9 mouse cellular contexts compared by ENCODE assay signal in genomic region chr11:106289369-106289768, GRCm38 (mm10). TPM values are rescaled to one million over a fixed set of nuclear protein-coding genes. Genes with fewer than 3 reads are reported as not detected.
DNase-seq lines count a peak whose midpoint lies in the region; ATAC-seq lines count a peak whose summit lies in the region.
"Had no signal": no experiment of that assay in that cellular context is flagged by ENCODE, and none has a peak within 500 bp of the region (broad histone marks: within the 10 kb centered on the region; RNA-seq: fewer than 3 reads in every experiment).

No protein-coding gene starts in this region.

- peak; percentile 21 for DNase-seq in liver
- DNase-seq in adrenal gland, adult 8-10 months: peak; percentile 69
- peak; percentile 60 to 85 for DNase-seq in cerebellum, postnatal 4 days (ENCODE audit: low spot score in 2 of 2)
- DNase-seq in kidney, postnatal 25 days: peak; percentile 81 to 85
- no peak for DNase-seq in limb, embryonic 10.5 days (ENCODE audit: low spot score)
- no peak for DNase-seq in frontal cortex, postnatal 14 days (ENCODE audit: low spot score in 2 of 2)
- no peak for DNase-seq in ovary, postnatal 10 days (ENCODE audit: low spot score)

- WGBS in liver, embryonic 12.5 days (ENCODE audit: insufficient replicate concordance): 74% methylated on average over 8 of the region's 8 CpGs
- WGBS in limb, embryonic 10.5 days: 72% methylated on average over 8 of the region's 8 CpGs

- H3K36me3 ChIP-seq in liver, embryonic 12.5 days: no peaks in the 10 kb centered on the region
- H3K36me3 ChIP-seq in limb, embryonic 10.5 days: no peaks in the 10 kb centered on the region
- H3K36me3 ChIP-seq: hindbrain, embryonic 15.5 days had no signal

- no peaks in the 10 kb centered on the region for H3K9me3 ChIP-seq in liver, embryonic 12.5 days (replicated peaks)
- H3K9me3 ChIP-seq in limb, embryonic 10.5 days (replicated peaks): no peaks in the 10 kb centered on the region
- H3K9me3 ChIP-seq: hindbrain, embryonic 15.5 days had no signal

- no peak overlapping the region for H3K27ac ChIP-seq in liver, embryonic 12.5 days
- no peak overlapping the region for H3K27ac ChIP-seq in limb, embryonic 10.5 days
- H3K27ac ChIP-seq: hindbrain, embryonic 15.5 days had no signal

- ATAC-seq in liver, embryonic 12.5 days: no peak

- no peak overlapping the region for H3K4me2 ChIP-seq in liver, embryonic 12.5 days
- H3K4me2 ChIP-seq: hindbrain, embryonic 15.5 days had no signal

- no peak overlapping the region for H3K4me3 ChIP-seq in liver, embryonic 12.5 days
- H3K4me3 ChIP-seq in limb, embryonic 10.5 days: no peak overlapping the region
- H3K4me3 ChIP-seq: hindbrain, embryonic 15.5 days had no signal

- no peak overlapping the region for H3K9ac ChIP-seq in liver, embryonic 12.5 days
- H3K9ac ChIP-seq: hindbrain, embryonic 15.5 days had no signal

- H3K4me1 ChIP-seq in liver, embryonic 12.5 days: no peaks in the 10 kb centered on the region
- H3K4me1 ChIP-seq in limb, embryonic 10.5 days: no peaks in the 10 kb centered on the region
- H3K4me1 ChIP-seq: hindbrain, embryonic 15.5 days had no signal

- 0 out of 2 replicates have a peak, but pooled peaks cover 5% of the 10 kb centered on the region for H3K27me3 ChIP-seq in liver, embryonic 12.5 days (replicated peaks)
- no peaks in the 10 kb centered on the region for H3K27me3 ChIP-seq in limb, embryonic 10.5 days (ENCODE audit: low read depth, poor library complexity, severe bottlenecking)
- H3K27me3 ChIP-seq: hindbrain, embryonic 15.5 days had no signal

RNA-seq across cellular contexts. Expression of gene Gh, which starts 12.3 kb away (rescaled TPM):
- not detected in 2 replicates for polyA plus RNA-seq in liver, embryonic 12.5 days (2016; fragmentation: Nextera tagmentation; extraction: Ambion mirVana)
- total RNA-seq in adrenal gland, adult 8-10 months (2022): not detected
- not detected in 2 replicates for polyA plus RNA-seq in limb, embryonic 10.5 days (2016; fragmentation: Nextera tagmentation; extraction: Ambion mirVana)
- polyA plus RNA-seq: hindbrain, embryonic 15.5 days had no signal

RNA-seq across cellular contexts. Expression of gene Tcam1, which starts 12.9 kb away (rescaled TPM):
- 0.57 and 0.83 TPM in 2 replicates for polyA plus RNA-seq in liver, embryonic 12.5 days (2016; fragmentation: Nextera tagmentation; extraction: Ambion mirVana)
- total RNA-seq in adrenal gland, adult 8-10 months (2022): under 1 TPM in 3 of 4 experiments, not detected in 1; 0.15 to 0.19 (median 0.17) TPM
- polyA plus RNA-seq in limb, embryonic 10.5 days (2016; fragmentation: Nextera tagmentation; extraction: Ambion mirVana): 0.18 and 0.36 TPM in 2 replicates

RNA-seq across cellular contexts. Expression of gene Smarcd2, which starts 16.6 kb away (rescaled TPM):
- polyA plus RNA-seq in liver, embryonic 12.5 days (2016; fragmentation: Nextera tagmentation; extraction: Ambion mirVana): 52.4 and 55.2 TPM in 2 replicates
- 10 to 100 TPM; 74.0 to 91.9 (median 85.8) TPM for total RNA-seq in adrenal gland, adult 8-10 months (2022)
- polyA plus RNA-seq in limb, embryonic 10.5 days (2016; fragmentation: Nextera tagmentation; extraction: Ambion mirVana): 66.4 and 72.6 TPM in 2 replicates

RNA-seq across cellular contexts. Expression of gene Cd79b, which starts 25.2 kb away (rescaled TPM):
- polyA plus RNA-seq in liver, embryonic 12.5 days (2016; fragmentation: Nextera tagmentation; extraction: Ambion mirVana): 4.2 and 5.3 TPM in 2 replicates
- total RNA-seq in adrenal gland, adult 8-10 months (2022): 1 to 10 TPM; 1.2 to 2.3 (median 1.6) TPM
- 2.4 and 2.6 TPM in 2 replicates for polyA plus RNA-seq in limb, embryonic 10.5 days (2016; fragmentation: Nextera tagmentation; extraction: Ambion mirVana)

RNA-seq across cellular contexts. Expression of gene Psmc5, which starts 33.4 kb away (rescaled TPM):
- polyA plus RNA-seq in liver, embryonic 12.5 days (2016; fragmentation: Nextera tagmentation; extraction: Ambion mirVana): 219 and 221 TPM in 2 replicates
- 100 to 1,000 TPM; 151 to 166 (median 154) TPM for total RNA-seq in adrenal gland, adult 8-10 months (2022)
- 415 and 441 TPM in 2 replicates for polyA plus RNA-seq in limb, embryonic 10.5 days (2016; fragmentation: Nextera tagmentation; extraction: Ambion mirVana)

Comparison
In these comparisons a context has a peak if more than half of its experiments do, and no peak if none do; other contexts are left out.
1. DNase-seq: peak in liver (single experiment), adrenal gland, adult 8-10 months (single experiment), cerebellum, postnatal 4 days (2 of 2) and kidney, postnatal 25 days (2 of 2); none in limb, embryonic 10.5 days (single experiment), frontal cortex, postnatal 14 days (0 of 2) and ovary, postnatal 10 days (single experiment).